Mouse (Mus musculus) liver, adult 2 months (tissue): ENCODE measurements around the gene Lmcd1. TPM values are rescaled to one million over a fixed set of nuclear protein-coding genes. Genes with fewer than 3 reads are reported as not detected.

ENCODE experiments used
- DNase-seq: peaks from one replicate; pipeline ENCODE4 v3.0.0-alpha.2; 2011; ENCODE audit warnings: low read depth, low spot score; ENCODE audit errors: extremely low read depth
- H3K27ac ChIP-seq: fragments of 200-500 bp; replicated peaks from 2 replicates; pipeline ENCODE4 v1.5.1; 2012; ENCODE audit warnings: low read depth, mild to moderate bottlenecking, control low read depth, inconsistent platforms, low read length; ENCODE audit not compliant: insufficient read depth
- H3K27me3 ChIP-seq: fragments of 200-500 bp; 2 replicates; pipeline ENCODE4 v1.6.1; 2012; ENCODE audit warnings: mild to moderate bottlenecking, moderate library complexity, low read length, inconsistent platforms; ENCODE audit not compliant: control insufficient read depth, insufficient read depth
- H3K36me3 ChIP-seq: fragments of 200-500 bp; 2 replicates; pipeline ENCODE4 v1.6.1; 2012; ENCODE audit warnings: low read length, inconsistent platforms; ENCODE audit not compliant: control insufficient read depth, insufficient read depth
- H3K4me1 ChIP-seq: fragments of 200-500 bp; 2 replicates; pipeline ENCODE4 v1.6.1; 2011; ENCODE audit warnings: low read length; ENCODE audit not compliant: control insufficient read depth, insufficient read depth
- H3K4me3 ChIP-seq: fragments of 200-500 bp; 2 replicates; pipeline ENCODE4 v1.5.1; 2011; ENCODE audit warnings: low read depth, mild to moderate bottlenecking, control low read depth, low read length, moderate library complexity; ENCODE audit not compliant: insufficient read depth
- H3K79me2 ChIP-seq: fragments of 200-500 bp; 2 replicates; pipeline ENCODE4 v1.6.1; 2012; ENCODE audit warnings: inconsistent platforms, mild to moderate bottlenecking, low read length, moderate library complexity; ENCODE audit not compliant: control insufficient read depth, insufficient read depth
- H3K9ac ChIP-seq: fragments of 200-500 bp; 2 replicates; pipeline ENCODE4 v1.6.1; 2012; ENCODE audit warnings: low read depth, mild to moderate bottlenecking, control low read depth, inconsistent platforms, low read length
- CTCF ChIP-seq: fragments of 200-500 bp; IDR thresholded peaks from 2 replicates; pipeline ENCODE4 v1.5.1; 2011; ENCODE audit warnings: low read depth, low read length, control low read depth
- POLR2A ChIP-seq: fragments of 200-500 bp; IDR thresholded peaks from 2 replicates; pipeline ENCODE4 v1.6.1; 2011; ENCODE audit warnings: low read length, control low read depth; ENCODE audit not compliant: insufficient read depth; ENCODE audit errors: extremely low read depth
- WGBS: fragments of 180-500 bp; shearing (Covaris S2); methylation state at CpG from one replicate; pipeline ENCODE4 v1.1.7; 2018; 5-methylcytosine and 5-hydroxymethylcytosine counted together
- polyA plus RNA-seq: library from polyadenylated mRNA; depleted of rRNA; stranded (reverse); fragments of >200 nt; gene quantifications from 2 replicates; pipeline ENCODE4 v1.2.3, GENCODE M21; 2012
- total RNA-seq: library from RNA; depleted of rRNA; stranded (reverse); fragments of >200 nt; gene quantifications from 2 replicates; pipeline ENCODE4 v1.2.3, GENCODE M21; 2014

Gene Lmcd1
- total and polyA plus RNA-seq, 2 experiments, result 0.28 to 0.33 TPM

DNA sequence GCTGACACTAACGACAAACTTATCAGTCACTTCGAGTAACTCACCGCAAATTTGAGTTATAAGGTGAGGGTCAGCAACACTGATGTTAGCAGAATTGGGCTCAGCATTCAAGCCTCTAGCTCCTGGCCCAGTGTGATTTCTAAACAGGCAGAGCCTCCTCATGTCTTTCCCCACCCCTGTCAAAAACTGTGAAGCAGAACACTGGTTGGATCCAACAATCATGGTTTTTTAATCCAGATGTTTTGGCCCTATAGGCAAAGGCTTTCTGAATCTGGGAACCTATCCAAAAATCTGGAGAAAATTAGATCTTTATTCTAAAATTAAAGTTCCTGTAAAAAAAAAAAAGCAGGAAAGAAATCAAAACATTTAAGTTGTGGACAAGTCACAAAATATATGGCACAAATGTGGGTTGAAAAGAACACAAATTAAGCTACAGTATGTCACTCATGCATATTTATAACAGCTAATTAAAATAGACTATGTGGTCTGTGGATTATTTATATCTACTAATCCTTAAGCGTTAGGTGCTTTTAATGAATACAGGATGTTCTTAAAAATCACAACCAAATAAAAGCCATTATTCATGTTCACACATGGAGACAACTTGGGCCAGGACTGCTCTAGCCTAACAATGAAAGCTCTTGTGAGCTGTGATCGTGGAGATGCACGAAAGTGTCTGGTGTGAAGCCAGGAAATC lies 5.7 kb upstream of the Lmcd1 start:
- DNase-seq, result no peak
- Histone ChIP-seq H3K9ac (no peak overlapping the region), H3K4me1 (no peaks in the 10 kb centered on the region), H3K79me2 (no peaks in the 10 kb centered on the region), H3K27ac (no peak overlapping the region), H3K36me3 (no peaks in the 10 kb centered on the region), H3K4me3 (no peak overlapping the region), H3K27me3 (no peaks in the 10 kb centered on the region)
- TF ChIP-seq CTCF, result no peak
- TF ChIP-seq POLR2A, result no peak
- 83% methylated on average over 6 of the region's 6 CpGs for WGBS

DNA sequence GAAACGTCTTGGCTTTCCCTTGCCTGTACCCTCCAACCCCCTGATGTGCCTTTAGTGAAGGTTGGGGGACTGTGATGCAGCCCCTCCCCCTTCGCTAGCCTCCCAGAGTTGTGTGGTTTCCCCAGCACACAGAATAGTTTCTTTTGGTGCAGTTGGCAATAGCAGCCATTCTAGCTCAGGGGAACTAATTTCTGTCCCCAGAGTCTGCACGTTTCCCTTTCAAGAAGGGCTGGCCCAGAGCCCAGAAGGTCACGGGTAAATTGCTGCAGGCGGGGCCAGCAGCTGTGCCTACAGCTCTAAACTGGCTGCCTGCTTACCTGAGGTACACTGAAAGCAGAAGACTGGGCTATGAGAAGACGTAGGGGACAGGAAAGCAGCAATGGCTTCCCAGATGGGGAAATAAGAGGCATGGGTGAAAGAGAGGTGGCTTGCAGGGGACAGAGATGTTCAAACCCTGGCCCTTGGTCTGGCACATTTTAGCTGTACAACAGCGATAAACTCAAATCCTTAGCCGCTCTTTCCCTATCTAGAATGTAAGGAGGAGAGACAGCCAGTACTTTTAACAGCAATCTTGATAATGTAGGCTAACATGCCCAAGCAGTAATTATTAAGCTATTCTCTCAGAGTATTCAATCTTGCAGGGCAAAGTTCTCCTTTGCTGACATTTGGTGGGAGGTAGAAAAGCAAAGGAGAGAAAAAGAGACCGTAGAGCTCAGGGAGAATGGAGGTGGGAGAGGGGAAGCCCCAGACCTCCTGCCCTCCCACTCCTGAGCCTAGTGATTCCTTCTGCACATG lies 900 bp downstream of the Lmcd1 start:
- Histone ChIP-seq H3K27ac (no peak overlapping the region), H3K4me3 (no peak overlapping the region; the same call in 1 of the 2 replicates), H3K36me3 (no peaks in the 10 kb centered on the region), H3K27me3 (no peaks in the 10 kb centered on the region), H3K9ac (0 out of 2 replicates have a peak overlapping the region, but pooled peaks have one; percentile 17), H3K4me1 (no peaks in the 10 kb centered on the region; the same call in 1 of the 2 replicates), H3K79me2 (no peaks in the 10 kb centered on the region)
- DNase-seq, result peak; percentile 45
- 33% methylated on average over 9 of the region's 9 CpGs for WGBS
- TF ChIP-seq POLR2A (no peak), CTCF (no peak)

DNA sequence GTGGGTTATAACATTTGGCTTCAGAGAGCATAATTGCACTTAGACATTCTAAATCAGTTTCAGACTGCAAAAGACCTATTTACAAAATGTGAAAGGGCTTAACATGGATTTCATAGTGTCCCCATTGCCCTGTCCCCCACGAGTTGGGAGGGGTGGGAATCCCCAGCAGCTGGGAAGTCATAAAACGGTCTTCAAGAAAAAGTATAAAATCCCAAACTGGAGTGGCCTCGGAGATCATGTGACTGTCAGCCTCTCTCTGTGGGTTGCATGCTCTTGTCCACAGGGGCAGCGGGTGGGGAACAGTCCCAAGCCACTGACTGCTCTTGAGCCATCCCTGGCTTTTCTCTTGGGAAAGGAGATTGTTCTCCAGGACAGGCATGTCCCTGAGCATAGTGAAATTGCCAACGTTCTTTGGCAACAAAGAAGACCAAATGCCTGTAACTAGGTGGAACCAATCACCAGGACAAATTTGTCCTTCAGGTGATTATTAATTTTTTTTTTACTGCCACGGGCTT lies 2.2 kb downstream of the Lmcd1 start:
- Histone ChIP-seq H3K9ac (no peak overlapping the region), H3K27ac (no peak overlapping the region), H3K4me1 (no peaks in the 10 kb centered on the region; the same call in 1 of the 2 replicates), H3K36me3 (no peaks in the 10 kb centered on the region), H3K79me2 (no peaks in the 10 kb centered on the region), H3K4me3 (no peak overlapping the region), H3K27me3 (no peaks in the 10 kb centered on the region)
- DNase-seq, result no peak
- WGBS, result 85% methylated on average over 6 of the region's 6 CpGs
- TF ChIP-seq CTCF (no peak), POLR2A (no peak)

DNA sequence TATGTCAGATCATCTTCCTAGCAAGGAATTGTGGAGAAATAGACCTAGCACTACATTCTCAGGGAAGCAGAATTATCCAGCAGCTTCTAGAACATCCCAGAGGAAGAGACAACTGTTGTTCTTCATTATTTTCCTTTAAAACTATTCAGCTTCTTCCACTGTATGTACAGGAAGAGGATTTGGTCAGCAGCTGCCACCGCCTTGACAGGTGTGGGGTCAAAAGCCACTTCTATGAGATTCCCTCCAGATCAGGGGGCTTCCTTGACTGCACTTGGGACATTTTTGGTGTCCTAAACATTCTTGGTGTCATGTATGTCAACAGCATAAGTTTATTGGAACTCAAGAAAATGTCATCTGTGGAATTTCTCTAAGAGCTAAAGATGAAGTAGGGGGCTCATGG lies 5.2 kb downstream of the Lmcd1 start:
- 97% methylated on average over 1 of the region's 1 CpGs for WGBS
- H3K4me3 ChIP-seq, result no peak overlapping the region
- no peak for DNase-seq
- no peak overlapping the region for H3K9ac ChIP-seq
- H3K79me2 ChIP-seq, result no peaks in the 10 kb centered on the region
- H3K4me1 ChIP-seq, result no peaks in the 10 kb centered on the region; the same call in 1 of the 2 replicates
- H3K27ac ChIP-seq, result no peak overlapping the region
- no peaks in the 10 kb centered on the region for H3K36me3 ChIP-seq
- no peaks in the 10 kb centered on the region for H3K27me3 ChIP-seq
- TF ChIP-seq CTCF, result no peak
- TF ChIP-seq POLR2A, result no peak

DNA sequence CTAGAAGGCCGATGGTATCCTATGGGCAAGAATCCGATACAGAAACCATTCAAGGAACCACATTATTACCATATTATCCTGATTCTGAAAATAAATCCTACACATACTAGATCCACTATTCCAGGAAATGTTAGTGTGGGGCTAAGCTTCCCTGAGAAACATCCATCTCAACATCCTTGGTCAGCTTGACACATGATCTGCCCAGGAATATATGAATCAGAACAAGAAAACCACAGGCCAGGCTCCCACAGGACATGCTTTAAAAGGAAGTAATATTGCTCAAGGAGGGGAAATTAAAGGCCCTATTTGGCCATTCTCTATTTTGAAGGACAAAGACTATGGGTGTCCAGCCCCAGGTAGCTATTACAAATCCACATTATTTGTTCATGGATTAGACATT lies 6.6 kb downstream of the Lmcd1 start:
- Histone ChIP-seq H3K27me3 (no peaks in the 10 kb centered on the region), H3K79me2 (no peaks in the 10 kb centered on the region), H3K4me1 (no peaks in the 10 kb centered on the region), H3K4me3 (no peak overlapping the region), H3K27ac (no peak overlapping the region), H3K36me3 (no peaks in the 10 kb centered on the region), H3K9ac (no peak overlapping the region)
- TF ChIP-seq CTCF, result no peak
- TF ChIP-seq POLR2A, result no peak
- 94% methylated on average over 2 of the region's 2 CpGs for WGBS
- DNase-seq, result no peak
